Mouse (Mus musculus): ENCODE measurements around the gene Coq5. TPM values are rescaled to one million over a fixed set of nuclear protein-coding genes. Genes with fewer than 3 reads are reported as not detected.
A peak's percentile ranks its signal among the peaks of the same experiment; 100 is the strongest.

Coq5 gene
- polyA plus RNA-seq, 1 experiment from 2014 or later = 43.6 TPM

DNA sequence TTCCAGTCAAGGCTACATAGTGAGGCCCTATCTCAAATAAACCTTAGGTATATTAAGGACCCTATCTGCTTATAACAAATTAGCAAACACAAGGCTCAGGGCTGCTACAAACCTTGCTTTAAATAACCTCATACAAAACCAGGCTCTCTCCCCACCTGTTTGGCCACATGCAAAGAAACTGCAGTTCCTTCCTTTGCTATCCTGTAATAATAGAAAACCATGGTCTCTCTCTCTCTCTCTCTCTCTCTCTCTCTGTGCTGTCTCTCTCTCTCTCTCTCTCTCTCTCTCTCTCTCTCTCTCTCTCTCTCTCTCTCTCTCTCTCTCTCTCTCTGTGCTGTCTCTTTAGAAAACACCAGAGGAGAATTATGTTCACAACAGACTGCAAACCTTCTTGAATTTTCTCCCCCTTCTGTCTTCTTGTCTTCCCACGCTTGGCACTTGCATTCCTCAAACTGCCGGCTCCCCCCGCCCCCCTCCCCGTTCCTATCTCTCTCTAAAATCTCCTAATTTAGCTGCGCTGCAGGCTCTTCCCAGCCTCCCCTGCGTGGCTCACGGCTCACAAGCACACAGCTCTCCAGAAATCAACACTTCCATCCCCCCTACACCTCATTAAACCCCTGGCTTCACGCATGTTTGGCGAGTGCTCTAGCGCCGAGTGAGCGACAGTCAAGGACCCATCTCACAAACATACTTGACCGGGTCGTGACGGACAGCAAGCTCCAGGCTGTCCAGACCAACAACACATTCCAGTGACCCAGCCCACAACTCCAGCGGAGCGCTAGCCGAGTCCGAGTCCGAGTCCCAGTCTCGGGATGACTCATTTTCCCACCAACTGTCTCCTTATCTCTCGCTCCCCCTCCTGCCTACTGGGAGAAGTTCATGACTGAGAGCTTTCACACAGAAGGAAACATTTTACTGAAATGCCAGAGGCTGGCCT, 39.8 kb downstream of the Coq5 start:
- Histone ChIP-seq H3K4me3 (peak overlapping the region; percentile 43), H3K36me3 (no peaks in the 10 kb centered on the region), H3K9me3 (no peaks in the 10 kb centered on the region), H3K4me2 (replicated peaks) (peak overlapping the region; percentile 75), H3K9ac (peak overlapping the region; percentile 62), H3K4me1 (peaks cover 37% of the 10 kb centered on the region), H3K27me3 (no peaks in the 10 kb centered on the region), H3K27ac (peak overlapping the region; percentile 67)
- ATAC-seq (ENCODE audit: low FRiP score, low read depth) = peak; percentile 52
- under 1% methylated on average over 22 of the region's 22 CpGs for WGBS

DNA sequence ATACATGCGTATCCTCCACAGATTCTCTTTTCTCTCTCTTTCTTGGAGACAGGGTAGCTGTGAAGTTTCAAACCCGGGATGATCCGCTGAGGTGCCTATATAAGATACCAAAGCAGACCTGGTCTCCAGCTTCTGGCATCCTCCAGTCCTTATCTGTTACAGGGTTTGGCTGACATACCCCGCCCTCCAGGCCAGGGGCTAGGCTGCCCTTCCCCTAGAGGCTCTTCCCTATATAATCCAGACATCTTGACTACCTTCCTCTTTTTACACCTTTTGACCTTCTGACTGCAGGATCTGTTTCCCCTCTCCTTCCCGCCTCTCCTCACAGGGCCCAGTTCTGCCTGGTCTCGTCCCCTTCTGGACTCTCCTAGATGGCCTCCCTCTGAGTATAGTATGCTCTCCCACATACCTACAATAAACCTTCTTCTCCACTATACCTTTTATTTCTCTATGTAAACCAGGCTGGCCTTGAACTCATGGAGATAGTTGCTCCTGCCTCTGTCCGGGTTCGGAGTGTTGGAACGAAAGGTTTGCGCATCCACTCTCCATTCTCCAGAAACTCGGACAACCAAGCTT, 46.9 kb downstream of the Coq5 start:
- WGBS = 26% methylated on average over 11 of the region's 11 CpGs
- H3K4me3 ChIP-seq = peak overlapping the region; percentile 98
- no peaks in the 10 kb centered on the region for H3K27me3 ChIP-seq
- H3K36me3 ChIP-seq = peaks cover 16% of the 10 kb centered on the region
- H3K4me2 ChIP-seq (replicated peaks) = peak overlapping the region; percentile 91
- peak overlapping the region; percentile 96 for H3K9ac ChIP-seq
- H3K9me3 ChIP-seq = no peaks in the 10 kb centered on the region
- H3K4me1 ChIP-seq = peaks cover 33% of the 10 kb centered on the region
- H3K27ac ChIP-seq = peak overlapping the region; percentile 91; the same call in 1 of the 2 replicates
- ATAC-seq (ENCODE audit: low FRiP score, low read depth) = peak; percentile 9; the same call in 1 of the 2 replicates

DNA sequence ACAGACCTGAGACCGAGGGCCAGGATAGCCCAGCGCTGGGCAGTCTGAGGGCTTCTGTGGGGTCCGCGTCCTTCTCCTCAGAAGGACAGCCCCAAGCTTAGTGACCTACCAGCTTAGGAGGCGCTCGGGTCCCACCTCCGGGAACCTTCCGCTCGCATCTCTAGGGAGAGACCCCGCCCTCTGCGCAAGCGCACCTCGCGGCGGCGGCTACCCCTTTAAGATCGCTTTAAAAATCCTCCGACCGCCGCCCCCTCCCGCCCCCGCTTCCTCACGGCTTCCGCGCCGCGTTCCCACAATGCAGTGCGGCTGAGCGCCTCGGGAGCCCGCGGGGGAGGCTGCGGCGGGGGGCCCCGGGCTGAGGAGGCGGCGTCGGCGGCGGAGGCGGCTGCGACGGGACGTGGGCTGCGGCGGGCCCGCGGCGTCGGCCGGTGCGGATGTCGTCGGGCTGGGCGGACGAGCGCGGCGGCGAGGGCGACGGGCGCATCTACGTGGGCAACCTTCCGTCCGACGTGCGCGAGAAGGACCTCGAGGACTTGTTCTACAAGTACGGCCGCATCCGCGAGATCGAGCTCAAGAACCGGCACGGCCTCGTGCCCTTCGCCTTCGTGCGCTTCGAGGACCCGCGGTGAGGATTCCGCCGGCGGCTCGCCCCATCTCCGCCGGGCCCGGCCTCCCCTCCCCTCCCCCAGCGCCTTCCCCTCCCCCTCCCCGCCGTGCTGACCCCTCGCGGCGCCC, 47.6 kb downstream of the Coq5 start, which contains the start of gene Srsf9:
Gene Srsf9 (plus strand): TSS at position 303 of the 735 bp plus-strand sequence.
- under 1% methylated on average over 74 of the region's 97 CpGs for whole genome bisulfite sequencing
- H3K4me2 ChIP-seq (replicated peaks) = peak within 1 kb of the TSS; percentile 91
- H3K27me3 ChIP-seq = no peaks in the 10 kb centered on the region
- H3K4me1 ChIP-seq = peaks cover 33% of the 10 kb centered on the region
- H3K4me3 ChIP-seq = peak within 1 kb of the TSS; percentile 98
- peak; percentile 88 for ATAC-seq (ENCODE audit: low FRiP score, low read depth)
- H3K36me3 ChIP-seq = peaks cover 23% of the 10 kb centered on the region
- peak within 1 kb of the TSS; percentile 96 for H3K9ac ChIP-seq
- H3K27ac ChIP-seq = peak within 1 kb of the TSS; percentile 91
- no peaks in the 10 kb centered on the region for H3K9me3 ChIP-seq

DNA sequence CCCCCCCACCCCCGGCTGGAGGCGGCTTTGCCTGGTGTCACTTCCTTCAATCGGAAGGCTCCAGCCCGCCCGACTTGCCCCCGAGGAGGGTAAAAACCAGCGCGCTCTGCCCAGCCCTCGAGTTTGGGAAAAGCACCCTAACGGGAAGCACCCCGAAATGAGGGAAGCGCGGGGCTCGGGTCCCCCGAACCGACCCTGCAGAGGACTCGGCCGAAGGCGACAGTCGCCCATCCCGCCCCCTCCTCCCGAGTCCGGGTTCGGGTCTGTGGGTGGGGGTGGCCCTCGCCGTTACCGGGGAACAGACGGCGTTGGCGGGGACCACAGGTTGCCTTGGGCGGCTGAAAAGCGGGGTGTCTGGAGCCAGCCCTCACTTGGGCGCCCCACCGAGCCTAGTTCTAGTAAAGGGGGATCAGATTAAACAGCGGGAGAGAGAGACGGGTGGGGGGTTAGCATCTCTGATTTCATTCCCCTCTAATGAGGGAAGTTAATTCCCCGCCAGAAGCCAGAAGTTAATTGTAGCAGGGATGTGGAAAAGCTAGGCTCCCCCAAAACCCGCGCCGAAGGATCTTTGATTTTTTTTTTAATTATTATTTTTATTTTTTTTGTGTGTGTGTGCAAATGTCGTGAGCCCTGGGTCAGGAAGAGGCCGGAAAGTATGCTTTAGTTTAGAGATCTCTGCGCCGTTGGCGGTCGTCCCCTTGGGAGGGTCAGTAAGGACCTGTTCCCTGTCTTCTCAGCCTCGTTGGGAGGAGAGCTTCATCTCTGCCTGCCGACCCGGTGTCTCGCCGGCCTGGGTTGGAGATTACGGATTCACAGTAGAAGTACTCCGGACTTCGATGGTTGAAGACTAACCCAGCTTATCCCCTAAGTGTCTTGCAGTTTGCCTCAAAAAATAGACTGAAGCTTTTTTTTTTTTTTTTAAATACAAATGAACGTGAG, 48.4 kb downstream of the Coq5 start:
- Histone ChIP-seq H3K4me2 (replicated peaks) (peak overlapping the region; percentile 91), H3K27ac (peak overlapping the region; percentile 91; the same call in 1 of the 2 replicates), H3K9ac (peak overlapping the region; percentile 96), H3K36me3 (peaks cover 31% of the 10 kb centered on the region), H3K4me3 (peak overlapping the region; percentile 98), H3K27me3 (no peaks in the 10 kb centered on the region), H3K9me3 (no peaks in the 10 kb centered on the region), H3K4me1 (peaks cover 33% of the 10 kb centered on the region)
- under 1% methylated on average over 48 of the region's 55 CpGs for WGBS
- ATAC-seq (ENCODE audit: low FRiP score, low read depth) = peak; percentile 31; the same call in 1 of the 2 replicates

DNA sequence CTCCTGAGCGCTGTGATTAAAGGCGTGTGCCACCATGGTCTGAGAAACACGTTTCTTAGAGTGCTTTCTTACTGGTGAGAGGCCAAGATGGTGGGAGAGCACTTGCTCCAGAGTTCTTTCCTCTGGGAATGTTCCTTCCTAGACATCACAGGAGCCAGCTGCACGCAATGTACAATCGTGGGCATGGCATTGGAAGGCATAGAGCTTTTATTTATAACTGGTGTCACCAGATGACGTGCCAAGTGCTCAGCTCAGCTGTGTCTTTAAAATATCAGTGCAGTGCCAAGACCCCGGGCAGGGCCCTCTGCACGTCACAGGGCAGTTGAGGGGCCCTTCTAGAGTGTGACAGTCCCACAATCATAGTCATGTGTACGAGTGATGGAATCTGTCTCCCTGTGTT, 51.5 kb downstream of the Coq5 start:
- no peaks in the 10 kb centered on the region for H3K9me3 ChIP-seq
- H3K27ac ChIP-seq = no peak overlapping the region
- ATAC-seq (ENCODE audit: low FRiP score, low read depth) = no peak
- 87% methylated on average over 9 of the region's 9 CpGs for WGBS
- peaks cover 28% of the 10 kb centered on the region for H3K4me1 ChIP-seq
- H3K4me2 ChIP-seq (replicated peaks) = no peak overlapping the region
- H3K4me3 ChIP-seq = no peak overlapping the region
- H3K9ac ChIP-seq = no peak overlapping the region
- H3K36me3 ChIP-seq = peaks cover 62% of the 10 kb centered on the region
- no peaks in the 10 kb centered on the region for H3K27me3 ChIP-seq

- Histone ChIP-seq H3K4me1 (peaks cover 18% of the 10 kb centered on the region), H3K9ac (no peak overlapping the region), H3K9me3 (no peaks in the 10 kb centered on the region), H3K4me3 (no peak overlapping the region), H3K4me2 (replicated peaks) (no peak overlapping the region), H3K27ac (no peak overlapping the region), H3K36me3 (peaks cover 68% of the 10 kb centered on the region), H3K27me3 (no peaks in the 10 kb centered on the region)
- ATAC-seq (ENCODE audit: low FRiP score, low read depth) = no peak
- 87% methylated on average over 3 of the region's 3 CpGs for WGBS
These were observed 54.2 kb downstream of the Coq5 start for GRCm38 (mm10) chr5:115333626-115334025.

DNA sequence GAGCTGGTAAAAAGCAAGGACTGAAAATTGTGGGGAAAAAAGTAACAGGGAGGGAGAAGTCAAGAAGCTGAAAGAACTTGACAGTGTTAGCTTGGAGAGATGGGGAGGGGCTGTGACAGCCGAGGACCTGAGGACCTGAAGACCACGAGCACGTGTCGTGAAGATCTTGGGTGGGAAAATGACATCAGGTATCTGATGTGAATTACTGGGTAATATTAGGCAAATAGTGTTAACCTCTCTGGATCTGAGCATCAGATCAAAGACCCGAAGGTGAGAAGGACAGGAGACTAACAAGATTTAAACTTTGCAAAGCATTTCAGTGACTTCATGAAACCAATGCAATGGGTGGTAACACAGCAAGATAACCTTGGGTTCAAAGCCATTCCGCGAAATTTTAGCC, 60.5 kb downstream of the Coq5 start:
- Histone ChIP-seq H3K9me3 (no peaks in the 10 kb centered on the region), H3K4me3 (peak overlapping the region; percentile 73), H3K4me1 (peaks cover 24% of the 10 kb centered on the region), H3K4me2 (replicated peaks) (peak overlapping the region; percentile 81), H3K27ac (no peak overlapping the region), H3K27me3 (no peaks in the 10 kb centered on the region), H3K36me3 (peaks cover 45% of the 10 kb centered on the region), H3K9ac (peak overlapping the region; percentile 89)
- 20% methylated on average over 7 of the region's 7 CpGs for WGBS
- ATAC-seq (ENCODE audit: low FRiP score, low read depth) = no peak

DNA sequence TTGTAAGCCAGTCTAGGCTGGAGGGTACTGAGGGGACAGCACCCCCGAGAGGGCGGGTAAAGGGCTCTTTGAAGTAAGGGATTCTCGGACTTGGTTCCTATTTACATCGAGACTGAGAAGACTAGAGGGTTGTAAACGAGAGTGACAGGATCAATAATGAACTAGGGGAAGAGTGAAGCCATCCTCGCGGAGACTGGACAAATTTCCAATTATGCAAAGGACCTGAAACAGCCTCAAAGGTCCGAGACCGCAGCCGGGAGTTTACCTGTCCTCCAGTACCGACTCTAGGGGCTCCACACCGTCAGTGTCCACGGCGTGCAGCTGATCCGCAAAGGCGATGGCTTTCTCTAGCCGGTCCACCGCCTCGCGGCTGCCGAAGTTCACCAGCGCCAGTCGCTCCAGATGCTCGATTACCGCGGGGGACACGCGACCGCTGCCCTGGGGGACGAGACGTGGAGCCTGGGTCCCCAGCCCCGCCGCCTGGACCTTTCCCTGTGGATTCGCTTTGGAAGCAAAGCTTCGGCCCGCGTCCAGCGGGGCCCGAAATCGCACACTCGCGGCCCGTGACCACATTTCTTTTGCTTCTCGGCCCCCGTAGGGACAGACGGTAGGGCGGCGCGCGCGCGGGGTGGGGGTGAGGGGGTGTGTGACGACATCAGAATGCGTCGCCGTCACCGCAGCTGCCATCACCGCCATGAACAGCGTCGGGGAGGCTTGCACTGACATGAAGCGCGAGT, 61.3 kb downstream of the Coq5 start, which contains the start of the genes Gatc and Triap1:
Gene Gatc (minus strand): TSS at position 602 of the 737 bp plus-strand sequence.
Gene Triap1 (plus strand): TSS at position 649 of the 737 bp plus-strand sequence.
- H3K27ac ChIP-seq = no peak within 1 kb of the TSS; the same call in 1 of the 2 replicates
- H3K27me3 ChIP-seq = no peaks in the 10 kb centered on the region
- peak; percentile 93 for ATAC-seq (ENCODE audit: low FRiP score, low read depth)
- H3K4me1 ChIP-seq = peaks cover 24% of the 10 kb centered on the region
- under 1% methylated on average over 62 of the region's 62 CpGs for WGBS
- H3K9me3 ChIP-seq = no peaks in the 10 kb centered on the region
- H3K4me3 ChIP-seq = peak within 1 kb of the TSS; percentile 73
- H3K9ac ChIP-seq = peak within 1 kb of the TSS; percentile 89
- peak within 1 kb of the TSS; percentile 81 for H3K4me2 ChIP-seq (replicated peaks)
- peaks cover 45% of the 10 kb centered on the region for H3K36me3 ChIP-seq

DNA sequence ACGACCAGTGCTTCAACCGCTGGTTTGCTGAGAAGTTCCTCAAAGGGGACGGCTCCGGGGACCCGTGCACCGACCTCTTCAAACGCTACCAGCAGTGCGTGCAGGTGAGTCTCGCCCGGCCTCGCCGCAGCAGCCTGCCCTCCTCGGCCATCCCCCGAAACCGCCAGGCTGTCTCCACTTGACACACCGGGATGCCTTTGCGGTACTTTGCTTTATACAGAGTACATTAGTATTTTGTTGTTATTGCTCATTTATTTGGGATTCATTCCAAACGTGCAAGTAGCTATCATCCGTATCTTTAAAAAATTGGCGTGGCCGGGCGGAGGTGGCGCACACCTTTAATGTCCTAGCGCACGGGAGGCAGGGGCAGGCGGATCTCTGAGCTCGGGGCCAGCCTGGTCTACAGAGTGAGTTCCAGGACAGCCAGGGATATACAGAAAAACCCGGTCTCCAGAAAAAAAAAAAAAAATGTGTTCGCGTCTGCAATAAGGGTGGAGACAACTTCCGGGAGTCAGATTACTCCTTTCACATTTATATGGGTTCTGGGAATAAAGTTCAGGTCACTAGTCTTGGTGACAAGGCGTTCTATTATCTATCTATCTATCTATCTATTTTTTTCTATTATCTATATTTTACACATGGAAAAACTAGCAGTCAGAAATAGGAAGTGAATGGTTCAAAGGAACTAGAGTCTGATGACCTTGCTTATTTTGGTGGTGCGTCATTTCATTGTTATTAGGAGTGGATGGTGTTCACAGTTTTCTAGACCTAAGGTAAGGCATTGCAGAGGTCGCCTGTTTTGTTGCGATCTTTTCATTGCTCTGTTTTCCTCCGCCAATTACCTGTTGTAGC, 62.1 kb downstream of the Coq5 start:
- Histone ChIP-seq H3K27me3 (no peaks in the 10 kb centered on the region), H3K4me3 (peak overlapping the region; percentile 73)

More for the DNA sequence above, 62.1 kb downstream of the Coq5 start:
- ATAC-seq (ENCODE audit: low FRiP score, low read depth) = peak; percentile 60
- no peaks in the 10 kb centered on the region for H3K9me3 ChIP-seq
- H3K9ac ChIP-seq = peak overlapping the region; percentile 89
- 12% methylated on average over 36 of the region's 36 CpGs for WGBS
- peak overlapping the region; percentile 81 for H3K4me2 ChIP-seq (replicated peaks)
- no peak overlapping the region for H3K27ac ChIP-seq
- H3K36me3 ChIP-seq = peaks cover 43% of the 10 kb centered on the region
- H3K4me1 ChIP-seq = peaks cover 24% of the 10 kb centered on the region

Data from limb, embryonic 13.5 days (tissue).